Mouse (Mus musculus) adipocyte (in vitro differentiated cells): ENCODE data around the gene Cd2.

ENCODE experiments used
- DNase-seq: peaks from one replicate; pipeline ENCODE4 v3.0.0-alpha.2; 2016; ENCODE audit warnings: low spot score

The Cd2 gene

GRCm38 (mm10) chr3:101228868-101229550, 58.7 kb downstream of the Cd2 start:
- no peak for DNase-seq

DNA sequence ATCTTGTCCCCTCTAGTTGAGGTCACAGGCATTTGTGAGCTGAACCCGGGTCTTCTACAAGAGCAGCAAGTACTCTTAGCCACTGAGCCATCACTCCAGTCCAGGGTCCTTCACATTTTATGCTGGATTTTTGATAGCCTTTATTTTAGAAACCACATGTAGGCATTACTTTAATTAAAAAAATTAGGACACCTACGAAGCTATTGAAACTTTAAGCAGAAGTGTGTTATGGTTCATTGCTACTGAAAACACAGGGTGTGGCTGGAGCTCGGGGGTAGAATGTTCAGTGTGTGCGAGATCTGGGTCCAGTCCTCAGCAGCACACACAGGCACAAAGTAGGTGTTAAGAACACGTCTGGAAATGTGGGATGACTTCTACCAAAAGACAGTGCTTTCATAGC, 59.7 kb downstream of the Cd2 start:
- DNase-seq = no peak
